In genomic region chr9:96892546-96892945, GRCm38 (mm10) we compare ENCODE assay signal across 8 mouse cellular contexts. TPM values are rescaled to one million over a fixed set of nuclear protein-coding genes. Genes with fewer than 3 reads are reported as not detected.
DNase-seq lines count a peak whose midpoint lies in the region; ATAC-seq and TF ChIP-seq lines count a peak whose summit lies in the region.

Gene Pxylp1 (minus strand): TSS chr9:96892669.

- in situ Hi-C loops in Patski (cut with MboI; ENCODE audit: low pct_unique_long_range_greater_than_20kb), result no loop called here

- H3K36me3 ChIP-seq in heart, embryonic 14.5 days (ENCODE audit: control insufficient read depth, insufficient read depth, low read length), result no peaks in the 10 kb centered on the region
- no peaks in the 10 kb centered on the region for H3K36me3 ChIP-seq in neural tube, embryonic 15.5 days

- no peak within 1 kb of the TSS for H3K9ac ChIP-seq in heart, embryonic 14.5 days (ENCODE audit: low read length)
- no peak within 1 kb of the TSS for H3K9ac ChIP-seq in neural tube, embryonic 15.5 days (replicated peaks)

- no peak for DNase-seq in Patski (ENCODE audit: low read depth, low spot score)
- DNase-seq in left cerebral cortex, adult 8-10 months (ENCODE audit: low spot score in 2 of 2), result no peak
- DNase-seq in thymus, postnatal 14 days, result no peak
- DNase-seq in gastrocnemius, postnatal 4 days (ENCODE audit: low spot score in 2 of 2), result no peak
- no peak for DNase-seq in c-Kit-positive CD71-positive TER-119-positive erythroid progenitor cells, embryonic 14.5 days (ENCODE audit: low spot score)

- no peak within 1 kb of the TSS for H3K27ac ChIP-seq in heart, embryonic 14.5 days (replicated peaks in 1 of 2; ENCODE audit: control insufficient read depth in 1 of 2, insufficient read depth in 1 of 2, low read depth in 2 of 2, low read length in 2 of 2)
- H3K27ac ChIP-seq in neural tube, embryonic 15.5 days (replicated peaks), result no peak within 1 kb of the TSS

- no peak for TF ChIP-seq CTCF in Patski (IDR thresholded peaks at IDR 0.05)

- CTCF ChIA-PET in Patski (lab: Charles Lee), result interaction anchor here (1.4 to 1.5 kb wide), 2 partner anchors 54 to 176 kb away, joined by 3 to 4 read pairs; no protein-coding TSS in a partner anchor

- peaks cover 7 to 13% of the 10 kb centered on the region in 2 experiments for H3K4me1 ChIP-seq in heart, embryonic 14.5 days (ENCODE audit: control insufficient read depth in 2 of 2, insufficient read depth in 2 of 2, low read length in 2 of 2)
- H3K4me1 ChIP-seq in neural tube, embryonic 15.5 days, result peaks cover 32% of the 10 kb centered on the region

- H3K4me2 ChIP-seq in heart, embryonic 14.5 days (ENCODE audit: low read length), result no peak within 1 kb of the TSS
- H3K4me2 ChIP-seq in neural tube, embryonic 15.5 days, result no peak within 1 kb of the TSS

- WGBS in heart, embryonic 14.5 days, result 43% methylated on average over 3 of the region's 3 CpGs
- WGBS in neural tube, embryonic 15.5 days, result 7% methylated on average over 3 of the region's 3 CpGs

- POLR2A ChIA-PET in Patski (lab: Charles Lee), result no interaction called here

- no peaks in the 10 kb centered on the region for H3K27me3 ChIP-seq in Patski
- H3K27me3 ChIP-seq in heart, embryonic 14.5 days (ENCODE audit: control insufficient read depth, insufficient read depth, low read length), result no peaks in the 10 kb centered on the region
- no peaks in the 10 kb centered on the region for H3K27me3 ChIP-seq in neural tube, embryonic 15.5 days (replicated peaks)

- no peaks in the 10 kb centered on the region for H3K9me3 ChIP-seq in heart, embryonic 14.5 days (ENCODE audit: control insufficient read depth, low read length)
- no peaks in the 10 kb centered on the region for H3K9me3 ChIP-seq in neural tube, embryonic 15.5 days (replicated peaks)

- ATAC-seq in Patski, result no peak
- no peak for ATAC-seq in common myeloid progenitor, adult 5-6 weeks (replicated peaks; ENCODE audit: low read depth, poor library complexity, severe bottlenecking)
- no peak for ATAC-seq in heart, embryonic 14.5 days (ENCODE audit: insufficient number of reproducible peaks, insufficient read depth, low FRiP score, low read depth)
- no peak for ATAC-seq in neural tube, embryonic 15.5 days (ENCODE audit: low FRiP score)

- no peak within 1 kb of the TSS for H3K4me3 ChIP-seq in heart, embryonic 14.5 days (ENCODE audit: control insufficient read depth in 1 of 2, insufficient read depth in 1 of 2, low read depth in 1 of 2, low read length in 2 of 2)
- no peak within 1 kb of the TSS for H3K4me3 ChIP-seq in neural tube, embryonic 15.5 days (replicated peaks)

RNA-seq across cellular contexts. Expression of gene Pxylp1, which starts in this region (rescaled TPM):
- polyA plus RNA-seq in Patski (2021), result 26.8 TPM
- total RNA-seq in common myeloid progenitor, adult 5-6 weeks (2017), result 17.8 and 21.7 TPM in 2 replicates
- 41.1 and 41.3 TPM in 2 replicates for polyA plus RNA-seq in heart, embryonic 14.5 days (2014; fragmentation: Nextera tagmentation; extraction: Ambion mirVana)
- total RNA-seq in left cerebral cortex, adult 8-10 months (2022), result 10 to 100 TPM; 17.8 to 28.5 (median 20.7) TPM
- polyA plus RNA-seq in neural tube, embryonic 15.5 days (2015; fragmentation: Nextera tagmentation; extraction: Ambion mirVana), result 24.8 and 25.6 TPM in 2 replicates
- 1 to 10 TPM; 7.4 to 7.6 TPM for total RNA-seq in gastrocnemius, postnatal 4 days (2021)
